Comparison of ENCODE assay signal across 23 mouse cellular contexts in genomic region chr4:149150721-149151120, GRCm38 (mm10). TPM values are rescaled to one million over a fixed set of nuclear protein-coding genes. Genes with fewer than 3 reads are reported as not detected.
"Had no signal": no experiment of that assay in that cellular context is flagged by ENCODE, and none has a peak within 500 bp of the region (broad histone marks: within the 10 kb centered on the region; RNA-seq: fewer than 3 reads in every experiment).

No protein-coding gene starts in this region.

- DNase-seq: kidney, adult 11 months; kidney, adult 8-10 months; kidney, postnatal 10 days; kidney, postnatal 36 days; layer of hippocampus, postnatal 36 days; lung, embryonic 14.5 days; right cerebral cortex, adult 18-20 months; right cerebral cortex, postnatal 25 days; spleen, adult 18-20 months; thymus, adult 18-20 months; thymus, postnatal 36 days had no signal

- H3K4me2 ChIP-seq: kidney, embryonic 15.5 days; lung, embryonic 14.5 days; midbrain, embryonic 13.5 days; neural tube, embryonic 12.5 days; neural tube, embryonic 15.5 days had no signal

- H3K9ac ChIP-seq: kidney, embryonic 15.5 days; liver, embryonic 14.5 days; lung, embryonic 14.5 days; midbrain, embryonic 13.5 days; neural tube, embryonic 12.5 days; neural tube, embryonic 15.5 days had no signal

- H3K9me3 ChIP-seq: kidney, embryonic 15.5 days; midbrain, embryonic 13.5 days; neural tube, embryonic 12.5 days; neural tube, embryonic 15.5 days had no signal

- ATAC-seq: midbrain, embryonic 13.5 days; midbrain, embryonic 16.5 days had no signal

- H3K27ac ChIP-seq: kidney, embryonic 15.5 days; left cerebral cortex, adult 2 months; liver, embryonic 14.5 days; macrophage; midbrain, embryonic 13.5 days; neural tube, embryonic 12.5 days had no signal

- H3K4me3 ChIP-seq: kidney, embryonic 15.5 days; left cerebral cortex, adult 2 months; midbrain, embryonic 13.5 days; neural tube, embryonic 12.5 days; neural tube, embryonic 15.5 days had no signal

- H3K4me1 ChIP-seq: midbrain, embryonic 13.5 days; neural tube, embryonic 12.5 days; neural tube, embryonic 15.5 days had no signal

- H3K27me3 ChIP-seq: kidney, embryonic 15.5 days; midbrain, embryonic 13.5 days; neural tube, embryonic 12.5 days; neural tube, embryonic 15.5 days had no signal

RNA-seq across cellular contexts. Expression of gene Cort, which starts 24.2 kb away (rescaled TPM):
- polyA plus RNA-seq: limb, embryonic 11.5 days; liver, embryonic 14.5 days; lung, embryonic 14.5 days; macrophage; neural tube, embryonic 15.5 days; stomach, embryonic 16.5 days; testis, adult 2 months; urinary bladder, adult 2 months had no signal
